Mouse (Mus musculus): Measurements from ENCODE around the gene Ooep. TPM values are rescaled to one million over a fixed set of nuclear protein-coding genes. Genes with fewer than 3 reads are reported as not detected.

Gene Ooep
- polyA plus RNA-seq, 1 experiment = 0.47 TPM

Other genes with a start within 250 kb of the Ooep start
- 17.4 and 36.2 TPM in 2 replicates for gene Gsta4, start 196.0 kb downstream of the Ooep start, polyA plus RNA-seq (2011; ENCODE audit: insufficient read length, low read depth, missing spikeins)
- not detected in 2 replicates for gene Gsta1, start 148.1 kb downstream of the Ooep start, polyA plus RNA-seq (2011; ENCODE audit: insufficient read length, low read depth, missing spikeins)
- 0.57 TPM in 1 of 2 replicates, not detected in the other for gene Gm3776, start 121.6 kb downstream of the Ooep start, polyA plus RNA-seq (2011; ENCODE audit: insufficient read length, low read depth, missing spikeins)
- not detected in 2 replicates for gene Gm10639, start 88.8 kb downstream of the Ooep start, polyA plus RNA-seq (2011; ENCODE audit: insufficient read length, low read depth, missing spikeins)
- gene Omt2a, start 63.9 kb downstream of the Ooep start, polyA plus RNA-seq (2011; ENCODE audit: insufficient read length, low read depth, missing spikeins) = not detected in 2 replicates
- not detected in 2 replicates for gene Omt2b, start 51.1 kb downstream of the Ooep start, polyA plus RNA-seq (2011; ENCODE audit: insufficient read length, low read depth, missing spikeins)
- not detected in 2 replicates for gene Gsta2, start 22.9 kb downstream of the Ooep start, polyA plus RNA-seq (2011; ENCODE audit: insufficient read length, low read depth, missing spikeins)
- not detected in 2 replicates for gene Dppa5a, start 10.5 kb downstream of the Ooep start, polyA plus RNA-seq (2011; ENCODE audit: insufficient read length, low read depth, missing spikeins)
- 0.45 and 0.47 TPM in 2 replicates for gene Ddx43, start 17.1 kb upstream of the Ooep start, polyA plus RNA-seq (2011; ENCODE audit: insufficient read length, low read depth, missing spikeins)
- gene Cgas, start 64.5 kb upstream of the Ooep start, polyA plus RNA-seq (2011; ENCODE audit: insufficient read length, low read depth, missing spikeins) = 5.1 and 5.8 TPM in 2 replicates
- gene Mto1, start 69.5 kb upstream of the Ooep start, polyA plus RNA-seq (2011; ENCODE audit: insufficient read length, low read depth, missing spikeins) = 14.5 and 15.4 TPM in 2 replicates
- gene Gm17324, start 70.1 kb upstream of the Ooep start, polyA plus RNA-seq (2011; ENCODE audit: insufficient read length, low read depth, missing spikeins) = not detected in 2 replicates
- gene Eef1a1, start 110.4 kb upstream of the Ooep start, polyA plus RNA-seq (2011; ENCODE audit: insufficient read length, low read depth, missing spikeins) = 16,028 and 17,695 TPM in 2 replicates
- 12.2 and 12.7 TPM in 2 replicates for gene Slc17a5, start 209.3 kb upstream of the Ooep start, polyA plus RNA-seq (2011; ENCODE audit: insufficient read length, low read depth, missing spikeins)
- 124 and 188 TPM in 2 replicates for gene Cd109, start 236.8 kb upstream of the Ooep start, polyA plus RNA-seq (2011; ENCODE audit: insufficient read length, low read depth, missing spikeins)